Mouse (Mus musculus) gonadal fat pad, adult 2 months (tissue): ENCODE measurements at regions not wholly inside any gene's neighbourhood (a gene's known extent, or its start where the extent isn't known, plus 50 kb on each side); places are given as distances from the start of the nearest gene placed in this dataset.
A peak's percentile ranks its signal among the peaks of the same experiment; 100 is the strongest.
"Not testable (repeated sequence)": the region's sequence is repeated elsewhere in the genome, so short reads cannot be mapped to it uniquely, and the experiment has no call there.

Experiments used
- DNase-seq: peaks from one replicate; pipeline ENCODE4 v3.0.0-alpha.2; 2012; ENCODE audit warnings: low read depth

DNA sequence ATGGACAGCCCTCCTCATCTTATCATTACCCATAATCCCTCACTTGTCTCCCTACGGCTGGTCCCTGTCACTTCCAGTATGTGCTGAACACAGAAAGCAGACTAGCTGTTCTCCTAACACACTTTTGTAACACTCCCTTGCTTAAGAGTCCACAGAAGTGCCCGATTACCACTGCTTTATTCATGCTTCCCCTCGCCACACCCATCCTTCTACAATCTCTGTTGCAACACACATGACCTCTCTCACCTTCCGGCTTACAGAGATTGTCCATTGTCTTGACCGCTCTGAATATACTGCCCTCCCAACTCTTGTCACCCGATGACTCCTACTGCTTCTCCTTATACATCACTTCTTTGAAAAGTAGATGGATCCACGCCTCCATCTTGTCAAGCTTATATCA lies 132.9 kb downstream of the Snx18 start:
- DNase-seq = no peak

DNA sequence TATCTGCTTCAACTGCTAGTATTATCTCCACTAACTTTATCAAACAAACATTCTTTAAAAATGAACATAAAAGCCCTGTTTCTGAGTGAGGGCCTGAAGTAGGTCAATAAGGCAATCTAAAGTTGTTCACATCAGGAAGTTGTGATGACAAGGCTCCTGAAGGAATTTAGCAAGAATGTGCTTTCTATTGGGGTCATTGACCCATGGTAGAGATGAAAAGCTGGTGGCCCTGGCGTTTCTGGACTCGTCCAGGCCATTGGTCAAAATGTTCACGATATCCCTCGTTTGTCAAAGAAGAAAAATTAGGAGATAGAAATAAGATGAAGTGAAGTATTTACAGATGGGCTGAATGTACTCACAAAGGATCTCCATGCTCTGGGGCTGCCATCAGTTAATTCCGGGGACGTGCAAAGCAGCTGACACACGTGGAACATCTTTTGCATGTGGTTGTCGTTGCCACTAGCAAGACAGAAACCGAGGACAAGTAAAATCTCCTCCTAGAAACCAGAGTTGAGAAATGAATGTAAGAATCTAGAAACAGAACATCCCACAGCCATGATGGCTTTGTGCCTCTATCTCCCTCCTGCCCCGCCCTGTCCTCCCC lies 134.1 kb downstream of the Snx18 start:
- DNase-seq = no peak

DNA sequence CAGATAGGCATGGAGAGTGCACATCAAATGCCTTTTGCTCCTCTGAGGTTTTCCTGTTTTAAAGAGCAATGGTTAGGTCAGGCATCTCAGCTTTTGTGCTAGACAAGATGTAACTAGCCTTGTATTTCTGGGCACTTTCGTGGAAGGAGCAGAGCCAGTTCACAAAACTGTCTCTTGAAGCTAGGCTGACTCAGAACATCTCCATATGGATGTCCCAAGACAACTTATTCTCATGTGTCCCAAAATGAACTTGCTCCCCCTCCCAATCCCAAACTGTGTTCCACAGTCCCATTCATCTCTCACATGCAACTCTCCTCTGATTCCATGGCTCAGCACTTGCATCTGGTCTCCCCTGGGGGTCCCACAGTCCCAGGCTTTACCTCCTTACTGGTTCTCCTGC lies 135.5 kb downstream of the Snx18 start:
- DNase-seq = no peak

DNA sequence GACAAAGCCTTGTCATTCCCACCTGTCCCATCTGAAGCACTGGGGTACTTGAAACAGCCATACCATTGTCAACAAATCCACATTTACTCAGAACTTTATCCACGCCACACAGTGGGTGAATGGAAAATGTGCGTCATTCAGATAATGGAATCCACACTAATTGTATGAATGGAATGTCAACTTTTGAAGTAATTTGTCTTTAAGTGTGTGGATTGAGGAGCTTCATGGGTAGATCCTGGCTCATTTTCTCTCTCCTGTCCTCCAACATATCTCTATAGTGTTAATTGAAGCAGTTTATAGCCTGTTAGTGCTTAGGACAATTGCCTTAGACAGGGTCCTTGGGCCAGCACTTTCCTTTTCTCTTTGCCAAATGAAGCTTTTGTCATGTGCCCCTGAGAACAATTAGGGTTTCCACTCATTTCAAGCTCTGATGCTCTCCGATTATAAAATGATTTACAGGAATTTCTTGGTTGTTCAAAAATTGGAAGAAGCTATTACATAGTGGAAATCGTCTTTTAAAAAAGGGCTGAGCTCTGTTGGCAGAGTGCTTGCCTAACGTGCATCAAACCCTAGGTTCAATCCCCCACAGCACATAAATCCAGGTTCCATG lies 140.4 kb downstream of the Snx18 start:
- DNase-seq = no peak

DNA sequence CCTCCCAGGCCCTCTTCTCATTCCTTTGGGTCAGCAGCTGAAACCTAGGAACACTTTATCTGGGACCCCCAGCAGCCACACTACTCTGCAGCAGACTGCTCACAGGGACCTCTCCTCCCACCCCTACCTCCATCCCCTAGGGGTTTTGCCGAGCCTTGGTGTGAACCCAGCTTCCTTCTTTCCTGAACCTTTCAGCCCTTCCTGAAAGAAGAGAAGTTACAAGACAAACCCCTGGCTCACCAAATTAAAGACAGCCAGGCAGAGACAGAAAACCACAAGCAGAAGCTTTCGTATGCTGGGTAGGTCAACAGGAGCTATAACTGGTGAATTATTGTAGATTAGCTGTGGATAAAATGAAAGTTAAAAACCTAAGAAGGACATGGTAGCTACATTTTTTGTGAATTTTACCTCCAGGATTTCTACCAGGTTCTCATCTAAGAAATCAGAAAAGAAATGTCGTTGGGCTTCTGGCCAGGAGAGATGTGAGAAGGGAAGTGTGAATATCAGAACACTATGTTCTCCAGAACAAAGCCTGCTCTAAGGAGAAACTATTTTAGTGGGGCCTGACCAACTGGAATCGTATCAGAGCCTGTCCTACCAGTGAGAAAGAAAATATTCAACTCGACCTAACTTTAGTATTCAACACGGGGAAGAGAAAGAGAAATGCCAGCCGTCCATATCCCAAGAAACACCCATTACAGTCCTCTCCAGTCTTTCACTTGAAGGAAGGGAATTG lies 147.4 kb downstream of the Snx18 start:
- no peak for DNase-seq

DNA sequence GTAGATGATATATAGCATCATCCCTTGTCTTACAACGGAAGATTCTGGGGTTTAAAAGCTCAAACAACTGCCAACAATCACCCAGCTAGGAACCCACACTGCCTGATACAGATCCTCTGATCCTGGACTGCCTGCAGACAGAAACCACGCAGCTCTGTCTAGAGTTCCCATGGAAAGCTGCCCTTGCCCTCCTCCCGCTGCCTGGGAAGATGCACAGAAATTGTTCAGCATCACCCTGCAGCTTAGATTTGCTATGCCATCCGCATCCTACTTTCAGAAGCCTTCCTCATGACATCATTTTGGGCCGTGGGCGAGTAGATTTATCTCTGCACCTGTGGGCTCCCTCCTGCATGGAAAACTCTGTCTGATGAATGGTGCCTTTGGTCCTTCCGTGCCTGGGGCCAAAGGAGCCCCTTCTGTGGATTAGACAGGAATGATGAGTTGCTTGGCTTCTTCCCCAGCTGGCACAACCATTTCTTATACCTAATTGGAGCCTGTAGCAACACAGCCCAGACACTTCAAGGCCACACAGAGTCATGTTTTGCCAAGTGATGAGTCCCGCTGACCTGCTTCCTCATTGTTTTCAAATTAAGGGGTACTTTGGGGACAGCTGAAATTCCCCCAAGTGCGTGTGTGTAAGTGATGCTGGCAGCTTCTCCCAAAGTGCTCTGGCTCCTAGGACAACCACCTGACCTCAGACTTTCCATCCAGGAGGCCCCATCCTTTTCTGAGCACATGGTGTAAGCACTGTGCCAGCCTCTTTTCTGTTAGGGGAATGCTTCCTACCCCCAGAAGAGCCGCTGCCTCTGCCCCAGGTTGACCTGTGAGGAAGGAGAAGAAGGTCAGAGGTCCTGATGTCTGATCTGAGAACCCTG lies 153.9 kb downstream of the Snx18 start:
- peak; percentile 17 for DNase-seq

DNA sequence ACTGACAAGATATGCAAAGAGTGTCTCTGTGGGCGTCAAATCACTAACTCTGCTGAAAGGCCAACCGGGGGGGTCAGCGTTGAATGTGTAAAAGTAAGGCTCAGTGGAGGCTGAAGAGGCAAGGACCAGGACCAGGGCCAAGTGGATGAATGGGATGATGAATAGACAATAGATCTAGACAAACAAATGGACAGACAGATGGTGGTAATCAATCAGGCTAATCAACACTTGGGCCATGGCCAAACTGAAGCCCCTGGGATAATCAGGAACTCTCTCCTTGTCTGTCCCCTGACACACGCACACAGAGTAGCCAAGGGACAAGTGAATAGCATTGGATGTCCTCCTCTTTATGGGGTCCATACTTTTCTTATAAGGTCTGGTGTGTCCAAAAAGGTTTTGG lies 154.9 kb downstream of the Snx18 start:
- no peak for DNase-seq

DNA sequence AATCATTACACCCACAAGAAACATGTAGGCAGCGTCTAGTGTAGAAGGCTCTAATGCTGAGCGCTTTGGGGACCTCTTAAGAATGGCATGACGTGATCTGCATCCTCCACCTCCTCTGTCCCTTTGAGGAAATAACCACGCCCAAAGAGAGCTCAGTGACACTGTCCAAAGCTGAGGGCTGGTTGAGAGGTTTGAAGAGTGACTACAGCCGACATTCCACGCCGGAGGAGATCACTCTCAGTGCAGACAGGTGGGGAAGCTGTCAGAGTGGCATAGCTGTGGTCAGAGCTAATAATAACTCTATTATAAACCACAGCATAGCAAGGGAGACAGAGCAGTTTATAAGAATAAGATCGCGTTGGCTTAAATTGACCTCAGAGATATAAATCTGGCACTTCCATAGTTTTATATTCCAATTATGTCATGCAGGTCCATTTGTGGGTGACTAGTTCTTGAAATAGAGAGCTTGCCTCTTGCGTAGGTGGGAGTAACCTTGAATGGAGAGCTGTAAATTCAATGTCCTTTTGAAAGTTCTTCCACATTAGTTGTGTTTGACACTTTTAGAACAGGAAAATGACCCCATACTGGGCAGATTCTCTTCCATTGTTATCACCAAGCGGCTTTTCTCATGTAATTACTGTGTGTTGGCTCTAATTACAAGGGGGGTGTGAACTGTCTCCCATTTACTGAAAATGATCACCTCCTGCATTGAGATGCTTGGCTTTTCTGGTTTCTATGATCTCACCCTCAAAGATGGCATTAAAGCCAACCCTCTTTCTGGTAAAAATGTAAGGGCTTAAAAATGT lies 161.7 kb downstream of the BC067074 start:
- no peak for DNase-seq

DNA sequence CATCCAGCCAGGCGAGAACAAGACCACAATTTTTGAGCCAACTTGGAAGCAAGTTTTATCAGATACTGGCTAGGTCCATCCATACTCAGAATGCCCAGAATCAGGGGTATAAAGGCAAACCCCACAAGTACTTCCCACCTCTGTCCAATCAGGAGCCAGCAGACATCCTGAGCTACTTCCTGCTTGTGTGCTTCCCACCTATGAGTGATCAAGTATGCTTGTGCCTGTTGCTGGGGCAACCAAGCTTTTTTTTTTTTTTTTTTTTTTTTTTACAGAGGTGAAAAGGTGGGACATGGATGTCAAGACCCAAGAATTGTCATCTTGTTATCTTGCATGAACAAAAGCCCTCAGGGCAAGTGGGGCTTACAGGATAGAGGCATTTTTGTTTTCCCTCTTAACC lies 155.4 kb downstream of the BC067074 start:
- no peak for DNase-seq

DNA sequence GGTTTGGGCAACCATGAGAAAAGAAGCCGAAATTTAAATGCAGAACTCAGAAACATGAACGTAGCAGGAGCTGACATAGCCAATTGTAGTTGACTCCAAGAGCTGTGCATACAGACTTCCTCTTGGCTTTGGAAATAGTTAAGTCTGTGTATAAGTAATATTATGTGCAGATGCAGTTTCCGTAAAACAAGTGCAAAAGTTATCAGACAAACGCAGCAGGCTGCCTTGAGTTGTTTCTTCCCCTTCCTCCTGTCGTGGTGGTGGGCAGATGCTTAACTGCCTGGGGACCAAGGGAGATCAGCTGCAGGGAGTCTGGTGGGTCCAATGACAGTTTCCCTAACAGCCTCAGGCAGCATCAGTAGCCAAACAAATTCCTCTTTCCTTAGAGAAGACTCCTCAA lies 153.3 kb downstream of the BC067074 start:
- no peak for DNase-seq

DNA sequence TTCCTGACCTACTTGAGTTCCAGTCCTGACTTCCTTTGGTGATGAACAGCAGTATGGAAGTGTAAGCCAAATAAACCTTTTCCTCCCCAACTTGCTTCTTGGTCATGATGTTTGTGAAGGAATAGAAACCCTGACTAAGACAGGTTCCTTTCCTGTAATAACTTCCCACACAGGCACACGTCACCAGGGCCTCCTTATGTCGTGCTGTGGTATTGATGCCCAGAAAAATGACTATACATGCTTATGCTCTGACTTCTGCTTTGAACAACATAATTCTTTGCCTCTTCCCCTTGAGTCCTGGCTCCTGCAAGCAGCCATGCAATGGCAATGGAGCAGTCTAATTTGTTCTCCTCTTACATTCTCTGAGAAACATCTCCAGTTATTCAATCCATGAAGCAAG lies 151.5 kb downstream of the BC067074 start:
- DNase-seq = not testable (repeated sequence)

DNA sequence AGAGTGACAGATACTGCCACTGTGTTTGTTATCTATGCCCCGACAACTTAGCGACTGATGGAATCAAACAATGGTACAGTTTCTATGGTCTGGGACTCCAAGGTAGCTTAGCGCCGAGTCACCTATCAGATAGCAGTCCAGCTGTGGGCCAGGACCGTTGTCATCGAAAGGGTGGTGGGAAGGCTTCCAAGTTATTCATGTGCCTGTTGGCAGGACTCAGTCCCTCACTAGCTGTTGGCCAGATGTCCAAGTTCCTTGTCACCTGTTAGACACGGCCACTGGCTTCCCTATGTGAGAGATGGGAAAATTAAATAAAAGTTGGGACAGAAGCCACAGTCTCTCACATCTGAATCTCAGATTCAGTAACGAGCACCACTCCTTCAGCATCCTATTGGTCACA lies 150.1 kb downstream of the BC067074 start:
- no peak for DNase-seq

DNA sequence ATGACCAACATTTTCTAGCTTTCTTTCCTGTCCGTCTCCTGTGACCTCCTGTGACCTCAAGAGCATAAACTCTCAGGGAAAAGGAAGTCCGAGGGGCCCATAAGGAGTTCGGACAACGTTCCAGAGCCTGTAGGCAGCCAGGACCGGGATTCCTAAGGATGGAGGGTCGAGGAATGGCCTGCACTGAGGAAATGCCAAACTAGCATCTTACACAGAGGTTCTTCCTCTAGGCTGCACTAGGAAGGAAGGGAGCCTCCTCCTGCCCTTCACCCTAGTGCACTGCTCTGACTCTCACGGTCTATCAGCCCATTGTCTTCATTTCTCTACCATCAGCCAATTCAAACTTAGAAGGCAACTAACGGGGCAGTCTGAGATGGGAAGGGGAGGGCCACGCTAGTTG lies 149.2 kb downstream of the BC067074 start:
- no peak for DNase-seq

DNA sequence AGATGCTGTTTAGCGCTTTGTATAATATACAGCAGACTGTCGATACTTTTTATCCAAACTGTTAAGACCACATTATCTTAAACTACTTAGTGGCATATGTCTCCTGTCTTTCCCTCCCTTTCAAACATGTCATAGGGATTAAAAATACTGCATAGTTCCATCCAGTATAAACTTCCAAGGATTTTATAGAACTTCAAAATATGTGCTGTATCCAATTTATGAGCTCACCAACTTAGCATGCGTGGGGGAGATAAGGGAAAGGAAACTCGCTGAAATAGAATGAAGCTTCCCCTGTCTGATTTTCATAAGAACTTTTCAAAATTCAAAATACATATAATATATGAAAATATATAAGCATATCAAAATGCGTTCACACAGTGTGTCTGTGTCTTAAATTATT lies 147.2 kb downstream of the BC067074 start:
- no peak for DNase-seq

DNA sequence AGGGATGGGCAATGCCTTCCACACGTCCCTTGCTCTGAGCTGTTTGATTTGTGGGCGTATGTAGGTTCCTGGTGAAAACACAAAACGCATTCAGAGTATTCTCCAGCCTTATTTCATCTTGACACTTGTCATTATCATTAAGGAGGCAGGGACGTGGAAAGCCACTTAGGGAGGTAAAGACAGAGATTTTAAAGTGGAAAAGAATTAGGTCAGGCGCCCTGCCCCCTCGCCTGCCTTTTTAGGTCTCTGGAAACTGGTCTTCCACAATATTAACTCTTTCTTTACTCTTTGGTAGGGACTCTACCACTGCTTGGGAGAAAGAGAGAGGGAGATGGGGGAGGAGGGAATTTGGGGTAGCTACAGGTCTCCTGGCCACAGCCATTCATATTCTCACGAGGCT lies 146.6 kb downstream of the BC067074 start:
- no peak for DNase-seq

DNA sequence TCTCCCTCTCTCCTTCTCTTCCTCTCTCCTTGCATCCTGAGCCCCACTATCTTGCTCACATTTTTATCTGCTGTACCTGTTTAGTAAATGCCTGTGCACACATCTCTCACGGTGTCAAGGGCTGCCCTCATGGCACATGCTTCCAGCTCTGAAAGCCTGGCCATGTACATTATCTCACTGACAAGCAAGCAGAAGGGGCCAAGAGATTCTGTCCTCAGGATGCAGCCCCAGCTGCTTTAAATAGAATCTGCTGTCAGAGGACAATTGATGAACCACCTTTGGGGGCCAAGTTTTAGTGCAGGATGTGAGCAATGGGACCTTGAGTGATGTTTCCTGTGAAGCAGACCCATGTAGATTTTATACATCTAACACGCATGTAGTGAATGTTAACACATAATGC lies 145.9 kb downstream of the BC067074 start:
- no peak for DNase-seq

DNA sequence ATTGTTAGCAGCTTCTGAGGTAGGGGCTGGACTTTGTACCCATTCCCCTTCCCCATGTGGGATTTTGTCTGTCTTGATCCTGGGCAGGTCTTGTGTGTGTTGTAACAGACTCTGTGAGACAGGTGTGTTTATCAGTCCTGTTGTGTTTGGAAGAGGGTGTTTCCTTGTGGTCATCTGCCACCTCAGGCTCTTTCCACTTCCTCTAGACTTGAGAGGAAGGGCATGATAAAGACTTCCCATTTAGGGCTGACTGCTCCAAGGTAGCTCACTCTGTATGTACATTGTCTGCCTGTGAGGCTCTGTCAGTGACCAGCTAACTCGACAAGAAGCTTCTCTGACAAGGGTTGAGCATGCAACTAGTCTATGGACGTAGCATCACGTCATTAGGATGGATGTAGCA lies 143.3 kb downstream of the BC067074 start:
- no peak for DNase-seq

DNA sequence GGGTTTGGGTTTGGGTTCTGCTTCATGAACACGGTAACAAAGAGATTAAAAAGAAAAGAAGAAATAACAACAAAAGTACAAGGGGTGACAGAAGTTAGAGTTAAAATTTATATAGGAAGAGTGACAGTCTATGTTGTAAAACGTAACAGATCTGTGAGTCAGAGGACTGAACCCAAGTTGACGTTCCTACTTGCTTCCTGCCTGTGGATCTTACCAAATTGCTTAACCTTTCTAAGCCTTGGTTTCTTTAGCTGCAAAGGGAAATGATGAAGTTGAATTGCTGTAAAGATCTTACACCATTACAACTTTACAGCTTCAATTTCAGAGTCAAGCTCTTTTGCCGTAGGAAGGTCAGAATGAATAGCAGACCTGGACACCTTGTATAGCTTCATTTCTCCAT lies 142.2 kb downstream of the BC067074 start:
- DNase-seq = no peak

DNA sequence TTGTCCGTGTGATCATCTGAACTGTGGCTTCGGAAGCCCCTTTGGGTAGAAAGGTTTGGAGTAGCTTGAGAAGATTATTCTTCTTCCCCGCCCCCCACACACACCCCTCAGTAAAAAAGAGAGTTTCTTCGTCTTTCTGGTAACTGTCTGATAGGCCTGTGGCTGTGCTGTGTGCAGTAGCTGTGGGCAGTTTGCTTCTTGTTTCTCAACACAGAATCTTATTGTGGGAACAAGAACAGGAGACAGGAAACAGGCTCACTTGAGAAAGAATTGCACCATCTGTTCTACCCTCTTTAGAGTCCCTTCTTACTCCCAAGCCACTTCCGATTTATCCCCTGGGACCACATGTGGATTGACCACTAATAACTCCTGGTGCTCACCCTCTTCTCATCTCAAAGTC lies 140.5 kb downstream of the BC067074 start:
- DNase-seq = no peak

DNA sequence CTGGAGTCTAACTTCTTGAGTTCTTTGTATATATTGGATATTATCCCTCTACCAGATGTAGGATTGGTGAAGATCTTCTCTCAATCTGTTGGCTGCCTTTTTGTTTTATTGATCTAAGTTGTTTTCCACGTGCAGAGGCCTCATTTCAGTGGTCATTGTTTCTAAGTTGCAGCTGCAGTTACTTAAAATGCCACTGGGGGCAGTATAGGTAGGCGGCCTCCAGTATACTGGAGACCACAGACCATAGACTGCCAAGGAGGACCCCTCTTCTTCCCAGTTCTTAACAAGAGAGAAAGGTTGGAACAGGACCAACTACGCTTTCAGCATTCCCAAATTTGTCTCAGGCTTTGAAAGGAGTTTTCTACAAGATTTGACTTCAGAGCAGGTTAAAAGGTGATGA lies 136.7 kb downstream of the BC067074 start:
- DNase-seq = no peak
